Mouse (Mus musculus) ovary, adult 2 months (tissue): ENCODE results near the gene Slc5a9. TPM values are rescaled to one million over a fixed set of nuclear protein-coding genes. Genes with fewer than 3 reads are reported as not detected.

ENCODE experiments used
- polyA plus RNA-seq: library from polyadenylated mRNA; depleted of rRNA; stranded (reverse); fragments of >200 nt; gene quantifications from 2 replicates; pipeline ENCODE4 v1.2.3, GENCODE M21; 2012; rRNA removed

The Slc5a9 gene
- polyA plus RNA-seq, result 2.3 and 2.7 TPM in 2 replicates

DNA sequence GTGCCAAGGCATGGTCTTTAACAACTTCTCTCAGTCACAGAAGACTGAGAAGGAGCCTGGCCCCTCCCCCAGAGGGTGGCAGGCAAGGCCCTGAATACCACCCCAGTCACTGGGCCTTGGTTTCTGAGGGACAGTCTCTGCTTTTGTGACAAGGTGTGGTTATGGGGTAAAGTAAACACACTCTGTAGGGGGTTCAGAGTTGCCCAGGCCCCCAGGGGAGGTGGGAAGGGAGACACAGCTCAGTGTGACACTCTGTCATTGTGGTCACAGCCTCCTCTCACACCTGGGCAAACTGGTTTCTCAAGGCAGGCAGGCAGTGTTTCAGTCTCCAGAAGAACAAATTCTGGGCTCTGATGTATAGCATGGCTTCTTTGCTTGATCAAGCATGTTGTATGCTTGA, at the start of gene Slc5a9:
Slc5a9 (minus strand) TSS at position 144 of the 400 bp plus-strand sequence.

DNA sequence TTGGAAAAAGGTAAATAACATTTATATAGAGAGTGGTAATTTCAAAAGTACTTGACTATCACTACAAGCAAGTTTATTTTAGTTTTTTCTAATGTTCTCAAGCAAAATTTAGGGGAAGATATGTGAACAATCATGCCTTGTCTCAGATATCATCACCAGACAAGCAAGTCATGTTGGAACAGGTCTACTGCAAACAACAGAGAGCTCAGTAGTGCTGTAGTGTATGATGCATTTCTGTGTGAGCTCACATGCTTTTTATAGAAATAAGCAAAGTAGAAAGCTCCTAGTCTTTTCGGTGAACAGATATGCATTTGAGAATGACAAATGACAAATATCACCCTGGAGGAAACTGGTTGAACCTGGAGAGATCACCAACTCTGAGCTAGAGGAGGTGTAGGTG, 16.4 kb upstream of the Slc5a9 start, which contains the start of gene Skint8:
Skint8 (plus strand) TSS at position 301 of the 400 bp plus-strand sequence.

Other genes with a start within 250 kb of the Slc5a9 start
- 33.9 and 52.1 TPM in 2 replicates for gene Spata6, start 182.9 kb downstream of the Slc5a9 start, polyA plus RNA-seq
- gene Skint8, start 16.5 kb upstream of the Slc5a9 start, polyA plus RNA-seq, result not detected in 2 replicates
- not detected in 2 replicates for gene Skint7, start 70.0 kb upstream of the Slc5a9 start, polyA plus RNA-seq
- not detected in 2 replicates for gene Skint1, start 103.4 kb upstream of the Slc5a9 start, polyA plus RNA-seq
- gene Skint4, start 169.1 kb upstream of the Slc5a9 start, polyA plus RNA-seq, result not detected in 2 replicates